Mouse (Mus musculus): ENCODE measurements around the gene Erc1. TPM values are rescaled to one million over a fixed set of nuclear protein-coding genes. Genes with fewer than 3 reads are reported as not detected.

The Erc1 gene
- polyA plus RNA-seq, 1 experiment from 2014 or later: 12.7 TPM

- H3K4me2 ChIP-seq (ENCODE audit: low read depth, low read length): no peak overlapping the region
- H3K27me3 ChIP-seq (ENCODE audit: control insufficient read depth, insufficient read depth, low read length): no peaks in the 10 kb centered on the region
- H3K4me1 ChIP-seq (ENCODE audit: control insufficient read depth, insufficient read depth, low read length): peaks cover 13% of the 10 kb centered on the region
- no peak overlapping the region for H3K4me3 ChIP-seq (ENCODE audit: low read length)
- no peak overlapping the region for H3K9ac ChIP-seq (ENCODE audit: low read length)
- no peak overlapping the region for H3K27ac ChIP-seq (ENCODE audit: low read length)
- no peaks in the 10 kb centered on the region for H3K36me3 ChIP-seq (ENCODE audit: control insufficient read depth, insufficient read depth)
- H3K9me3 ChIP-seq (replicated peaks; ENCODE audit: control insufficient read depth, low read length): no peaks in the 10 kb centered on the region
- no peak for ATAC-seq (replicated peaks; ENCODE audit: extremely low read depth, insufficient read depth, low FRiP score)
These were observed 138.4 kb downstream of the Erc1 start for GRCm38 (mm10) chr6:119709552-119709951.

- Histone ChIP-seq H3K9me3 (replicated peaks; ENCODE audit: control insufficient read depth, low read length) (no peaks in the 10 kb centered on the region), H3K4me3 (ENCODE audit: low read length) (no peak overlapping the region), H3K27ac (ENCODE audit: low read length) (no peak overlapping the region), H3K27me3 (ENCODE audit: control insufficient read depth, insufficient read depth, low read length) (no peaks in the 10 kb centered on the region), H3K36me3 (ENCODE audit: control insufficient read depth, insufficient read depth) (no peaks in the 10 kb centered on the region), H3K9ac (ENCODE audit: low read length) (no peak overlapping the region), H3K4me1 (ENCODE audit: control insufficient read depth, insufficient read depth, low read length) (peaks cover 7% of the 10 kb centered on the region), H3K4me2 (ENCODE audit: low read depth, low read length) (no peak overlapping the region)
- WGBS: 83% methylated on average over 5 of the region's 5 CpGs
- no peak for ATAC-seq (replicated peaks; ENCODE audit: extremely low read depth, insufficient read depth, low FRiP score)
These were observed 140.1 kb downstream of the Erc1 start for GRCm38 (mm10) chr6:119707911-119708310.

GRCm38 (mm10) chr6:119704899-119705298 is 143.1 kb downstream of the Erc1 start:
- H3K9me3 ChIP-seq (replicated peaks; ENCODE audit: control insufficient read depth, low read length): no peaks in the 10 kb centered on the region
- H3K27me3 ChIP-seq (ENCODE audit: control insufficient read depth, insufficient read depth, low read length): no peaks in the 10 kb centered on the region
- no peak overlapping the region for H3K4me3 ChIP-seq (ENCODE audit: low read length)
- no peaks in the 10 kb centered on the region for H3K4me1 ChIP-seq (ENCODE audit: control insufficient read depth, insufficient read depth, low read length)
- H3K27ac ChIP-seq (ENCODE audit: low read length): no peak overlapping the region
- no peak for ATAC-seq (replicated peaks; ENCODE audit: extremely low read depth, insufficient read depth, low FRiP score)
- no peak overlapping the region for H3K4me2 ChIP-seq (ENCODE audit: low read depth, low read length)
- WGBS: 86% methylated on average over 2 of the region's 2 CpGs
- no peaks in the 10 kb centered on the region for H3K36me3 ChIP-seq (ENCODE audit: control insufficient read depth, insufficient read depth)
- H3K9ac ChIP-seq (ENCODE audit: low read length): no peak overlapping the region

- Histone ChIP-seq H3K27ac (ENCODE audit: low read length) (no peak overlapping the region), H3K4me2 (ENCODE audit: low read depth, low read length) (no peak overlapping the region), H3K9me3 (replicated peaks; ENCODE audit: control insufficient read depth, low read length) (no peaks in the 10 kb centered on the region), H3K4me3 (ENCODE audit: low read length) (no peak overlapping the region), H3K9ac (ENCODE audit: low read length) (no peak overlapping the region), H3K36me3 (ENCODE audit: control insufficient read depth, insufficient read depth) (peaks cover 7% of the 10 kb centered on the region; the same call in 1 of the 2 replicates), H3K27me3 (ENCODE audit: control insufficient read depth, insufficient read depth, low read length) (no peaks in the 10 kb centered on the region), H3K4me1 (ENCODE audit: control insufficient read depth, insufficient read depth, low read length) (no peaks in the 10 kb centered on the region)
- ATAC-seq (replicated peaks; ENCODE audit: extremely low read depth, insufficient read depth, low FRiP score): no peak
- 93% methylated on average over 5 of the region's 5 CpGs for WGBS
These were observed 155.2 kb downstream of the Erc1 start for GRCm38 (mm10) chr6:119692754-119693153.

GRCm38 (mm10) chr6:119686470-119686869 is 161.5 kb downstream of the Erc1 start:
- no peak for ATAC-seq (replicated peaks; ENCODE audit: extremely low read depth, insufficient read depth, low FRiP score)
- H3K9me3 ChIP-seq (replicated peaks; ENCODE audit: control insufficient read depth, low read length): no peaks in the 10 kb centered on the region
- no peaks in the 10 kb centered on the region for H3K4me1 ChIP-seq (ENCODE audit: control insufficient read depth, insufficient read depth, low read length)
- H3K27ac ChIP-seq (ENCODE audit: low read length): no peak overlapping the region
- H3K27me3 ChIP-seq (ENCODE audit: control insufficient read depth, insufficient read depth, low read length): no peaks in the 10 kb centered on the region
- H3K4me2 ChIP-seq (ENCODE audit: low read depth, low read length): no peak overlapping the region
- H3K9ac ChIP-seq (ENCODE audit: low read length): no peak overlapping the region
- no peak overlapping the region for H3K4me3 ChIP-seq (ENCODE audit: low read length)
- peaks cover 5% of the 10 kb centered on the region for H3K36me3 ChIP-seq (ENCODE audit: control insufficient read depth, insufficient read depth)

- H3K36me3 ChIP-seq (ENCODE audit: control insufficient read depth, insufficient read depth): peaks cover 5% of the 10 kb centered on the region
- H3K4me3 ChIP-seq (ENCODE audit: low read length): no peak overlapping the region
- no peak overlapping the region for H3K9ac ChIP-seq (ENCODE audit: low read length)
- WGBS: 76% methylated on average over 2 of the region's 2 CpGs
- no peaks in the 10 kb centered on the region for H3K9me3 ChIP-seq (replicated peaks; ENCODE audit: control insufficient read depth, low read length)
- no peak overlapping the region for H3K27ac ChIP-seq (ENCODE audit: low read length)
- no peak overlapping the region for H3K4me2 ChIP-seq (ENCODE audit: low read depth, low read length)
- ATAC-seq (replicated peaks; ENCODE audit: extremely low read depth, insufficient read depth, low FRiP score): no peak
- no peaks in the 10 kb centered on the region for H3K4me1 ChIP-seq (ENCODE audit: control insufficient read depth, insufficient read depth, low read length)
- H3K27me3 ChIP-seq (ENCODE audit: control insufficient read depth, insufficient read depth, low read length): no peaks in the 10 kb centered on the region
These were observed 167.2 kb downstream of the Erc1 start for GRCm38 (mm10) chr6:119680746-119681145.

GRCm38 (mm10) chr6:119674811-119675209 is 173.2 kb downstream of the Erc1 start:
- Histone ChIP-seq H3K27ac (ENCODE audit: low read length) (no peak overlapping the region), H3K9ac (ENCODE audit: low read length) (no peak overlapping the region), H3K36me3 (ENCODE audit: control insufficient read depth, insufficient read depth) (peaks cover 5% of the 10 kb centered on the region; the same call in 1 of the 2 replicates), H3K4me1 (ENCODE audit: control insufficient read depth, insufficient read depth, low read length) (no peaks in the 10 kb centered on the region), H3K9me3 (replicated peaks; ENCODE audit: control insufficient read depth, low read length) (no peaks in the 10 kb centered on the region; the same call in 1 of the 2 replicates), H3K27me3 (ENCODE audit: control insufficient read depth, insufficient read depth, low read length) (no peaks in the 10 kb centered on the region), H3K4me2 (ENCODE audit: low read depth, low read length) (no peak overlapping the region), H3K4me3 (ENCODE audit: low read length) (no peak overlapping the region)
- ATAC-seq (replicated peaks; ENCODE audit: extremely low read depth, insufficient read depth, low FRiP score): no peak
- WGBS: 88% methylated on average over 7 of the region's 7 CpGs

GRCm38 (mm10) chr6:119674201-119674810 is 173.7 kb downstream of the Erc1 start:
- Histone ChIP-seq H3K4me1 (ENCODE audit: control insufficient read depth, insufficient read depth, low read length) (no peaks in the 10 kb centered on the region; the same call in 1 of the 2 replicates), H3K9ac (ENCODE audit: low read length) (no peak overlapping the region), H3K36me3 (ENCODE audit: control insufficient read depth, insufficient read depth) (peaks cover 5% of the 10 kb centered on the region; the same call in 1 of the 2 replicates), H3K4me2 (ENCODE audit: low read depth, low read length) (no peak overlapping the region), H3K9me3 (replicated peaks; ENCODE audit: control insufficient read depth, low read length) (no peaks in the 10 kb centered on the region; the same call in 1 of the 2 replicates), H3K4me3 (ENCODE audit: low read length) (no peak overlapping the region), H3K27me3 (ENCODE audit: control insufficient read depth, insufficient read depth, low read length) (no peaks in the 10 kb centered on the region), H3K27ac (ENCODE audit: low read length) (no peak overlapping the region)
- ATAC-seq (replicated peaks; ENCODE audit: extremely low read depth, insufficient read depth, low FRiP score): no peak
- 83% methylated on average over 5 of the region's 5 CpGs for whole genome bisulfite sequencing

- 41% methylated on average over 3 of the region's 3 CpGs for WGBS
- H3K36me3 ChIP-seq (ENCODE audit: control insufficient read depth, insufficient read depth): peaks cover 5% of the 10 kb centered on the region; the same call in 1 of the 2 replicates
These were observed 178.2 kb downstream of the Erc1 start for GRCm38 (mm10) chr6:119669746-119670145.

More at GRCm38 (mm10) chr6:119669746-119670145, 178.2 kb downstream of the Erc1 start:
- no peak for ATAC-seq (replicated peaks; ENCODE audit: extremely low read depth, insufficient read depth, low FRiP score)
- H3K27ac ChIP-seq (ENCODE audit: low read length): no peak overlapping the region
- no peak overlapping the region for H3K9ac ChIP-seq (ENCODE audit: low read length)
- no peak overlapping the region for H3K4me2 ChIP-seq (ENCODE audit: low read depth, low read length)
- H3K9me3 ChIP-seq (replicated peaks; ENCODE audit: control insufficient read depth, low read length): no peaks in the 10 kb centered on the region; the same call in 1 of the 2 replicates
- H3K4me3 ChIP-seq (ENCODE audit: low read length): no peak overlapping the region
- peaks cover 2% of the 10 kb centered on the region for H3K4me1 ChIP-seq (ENCODE audit: control insufficient read depth, insufficient read depth, low read length)
- no peaks in the 10 kb centered on the region for H3K27me3 ChIP-seq (ENCODE audit: control insufficient read depth, insufficient read depth, low read length)

Data from heart, embryonic 16.5 days (tissue).